Mouse (Mus musculus) left cerebral cortex, postnatal 36 days (tissue): ENCODE results near the gene Pon2. TPM values are rescaled to one million over a fixed set of nuclear protein-coding genes. Genes with fewer than 3 reads are reported as not detected.
"Not testable (repeated sequence)": the region's sequence is repeated elsewhere in the genome, so short reads cannot be mapped to it uniquely, and the experiment has no call there.

ENCODE experiments used
- DNase-seq, 2 experiments: peaks; one replicate each; pipeline ENCODE4 v3.0.0; 2021 to 2022; ENCODE audit warnings: low spot score in 2 of 2, mixed read lengths in 1 of 2
- intact Hi-C: fragments of 180-260 bp; cut with DNase I; formaldehyde crosslinking; loops from one replicate; pipeline ENCODE4 v1.15.1; 2025
- total RNA-seq, 2 experiments: library from RNA; stranded (reverse); gene quantifications; 2 replicates each; pipeline ENCODE4 v1.2.3; 2021

Gene Pon2
- total RNA-seq: 10 to 100 TPM; 23.7 to 24.4 TPM

DNA sequence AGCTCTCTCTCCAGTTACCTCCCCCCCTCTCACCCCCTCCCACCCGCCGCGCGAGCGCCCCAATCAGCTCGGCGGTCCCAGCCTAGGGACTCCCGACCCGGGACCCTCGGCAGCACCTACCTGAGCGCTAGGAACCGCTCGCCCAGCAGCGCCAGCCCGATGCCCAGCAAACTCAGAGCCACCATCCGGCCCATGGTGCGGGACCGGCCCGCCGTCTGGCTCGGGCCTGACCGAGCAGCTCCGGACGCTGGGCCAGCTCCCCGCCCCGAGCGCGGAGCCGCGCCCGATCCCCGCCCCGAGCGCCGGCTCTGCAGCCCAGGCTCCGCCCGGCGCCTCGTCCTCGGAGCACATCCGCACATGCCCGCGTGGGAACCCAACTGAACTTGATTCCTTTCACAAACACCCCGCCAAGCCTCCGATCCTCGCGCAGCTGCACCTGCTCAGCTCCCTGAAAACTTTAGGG, at the start of gene Pon2:
TSS of gene Pon2 (minus strand) at position 364 of the 463 bp plus-strand sequence.
- intact Hi-C loops: loop anchor here (5.0 kb wide), 1 partner anchor 84 kb away; the partner anchor contains the start of gene Asb4
- DNase-seq: peak; percentile 48 to 51

DNA sequence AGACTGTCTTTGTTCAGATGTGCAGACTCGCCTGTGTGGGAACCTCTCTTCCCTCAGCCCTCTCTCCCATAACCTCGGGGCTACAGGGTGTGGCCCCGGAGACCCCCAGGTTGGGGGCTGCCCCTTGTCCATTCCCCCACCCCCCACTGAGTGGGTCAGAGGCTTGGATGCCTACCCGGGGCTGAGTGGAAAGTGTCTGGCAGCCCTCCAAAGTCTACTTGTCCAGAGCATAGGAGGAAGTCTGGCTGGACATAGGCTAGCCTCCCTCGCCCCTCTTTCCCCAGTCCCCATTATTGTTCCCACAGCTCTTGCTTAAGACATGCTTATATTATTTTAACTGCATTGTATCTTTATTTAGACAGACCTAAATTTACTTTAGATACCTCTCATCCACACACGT, 46.0 kb upstream of the Pon2 start:
- intact Hi-C loops: no loop called here
- no peak for DNase-seq

DNA sequence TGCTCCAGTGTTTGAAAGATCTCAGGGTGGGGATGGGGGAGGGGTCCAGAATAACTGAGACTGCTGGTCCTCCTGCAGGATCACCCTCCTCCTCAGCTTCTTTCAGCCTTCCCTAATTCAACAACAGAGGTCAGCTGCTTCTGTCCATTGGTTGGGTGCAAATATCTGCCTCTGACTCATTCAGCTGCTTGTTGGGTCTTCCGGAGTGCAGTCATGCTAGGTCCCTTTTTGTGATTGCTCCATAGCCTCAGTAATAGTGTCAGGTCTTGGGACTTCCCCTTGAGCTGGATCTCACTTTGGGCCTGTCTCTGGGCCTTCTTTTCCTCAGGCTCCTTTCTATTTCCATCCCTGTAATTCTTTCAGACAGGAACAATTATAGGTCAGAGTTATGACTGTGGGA, 41.0 kb upstream of the Pon2 start:
- DNase-seq, intact Hi-C loops: not testable (repeated sequence)

DNA sequence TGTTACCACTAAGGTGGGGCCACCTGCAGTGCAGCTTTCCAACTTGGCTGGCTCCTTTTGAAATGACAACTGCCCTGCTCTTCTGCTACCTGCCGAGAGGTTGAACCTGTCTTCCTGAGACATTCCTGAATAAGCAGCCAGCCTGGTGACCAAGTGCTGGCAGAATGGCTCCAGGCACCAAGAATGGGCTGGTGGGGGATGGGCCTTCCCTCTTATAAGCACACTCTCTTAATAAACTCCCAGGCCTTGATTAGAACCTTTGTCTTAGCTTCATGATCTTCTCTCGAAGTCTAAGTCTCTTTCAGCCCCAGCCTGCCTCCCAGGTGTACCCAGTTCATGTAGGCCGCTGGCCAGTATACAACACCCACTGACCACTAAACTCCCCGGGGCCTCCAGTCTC, 40.5 kb upstream of the Pon2 start:
- intact Hi-C loops, DNase-seq: not testable (repeated sequence)

DNA sequence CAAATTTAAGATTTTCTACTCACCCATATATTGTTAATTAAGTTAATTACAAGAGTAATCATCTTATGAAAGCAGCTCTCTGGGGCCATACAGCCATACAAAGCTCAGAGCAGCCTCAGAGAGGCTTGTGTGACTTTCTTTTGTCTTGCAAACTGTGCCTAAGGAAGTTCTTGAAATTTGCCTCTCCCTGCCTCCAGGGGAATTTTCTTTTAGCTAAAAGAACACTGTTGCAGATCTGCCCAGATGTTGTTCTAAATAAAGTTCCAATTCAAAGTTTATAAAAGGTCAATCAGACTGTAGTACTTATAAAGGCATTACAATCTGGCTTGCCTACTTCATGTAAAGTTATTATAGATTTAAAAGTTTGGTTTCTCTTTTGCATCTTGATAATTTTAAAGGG, 37.8 kb upstream of the Pon2 start:
- intact Hi-C loops, DNase-seq: not testable (repeated sequence)

DNA sequence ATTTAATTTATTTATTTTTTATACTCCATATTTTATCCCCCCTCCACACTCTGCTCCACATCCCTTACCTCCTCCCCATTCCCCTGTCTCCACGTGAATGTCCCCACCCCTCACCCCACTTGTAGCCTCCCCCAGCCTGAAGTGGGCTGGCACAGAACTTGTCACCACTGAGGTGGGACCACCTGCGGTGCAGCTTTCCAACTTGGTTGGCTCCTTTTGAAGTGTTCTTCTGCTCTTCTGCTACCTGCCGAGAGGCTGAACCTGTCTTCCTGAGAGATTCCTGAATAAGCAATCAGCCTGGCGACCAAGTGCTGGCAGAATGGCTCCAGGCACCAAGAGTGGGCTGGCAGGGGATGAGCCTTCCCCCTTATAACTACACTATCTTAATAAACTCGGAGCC, 35.8 kb upstream of the Pon2 start:
- intact Hi-C loops: no loop called here
- no peak for DNase-seq

DNA sequence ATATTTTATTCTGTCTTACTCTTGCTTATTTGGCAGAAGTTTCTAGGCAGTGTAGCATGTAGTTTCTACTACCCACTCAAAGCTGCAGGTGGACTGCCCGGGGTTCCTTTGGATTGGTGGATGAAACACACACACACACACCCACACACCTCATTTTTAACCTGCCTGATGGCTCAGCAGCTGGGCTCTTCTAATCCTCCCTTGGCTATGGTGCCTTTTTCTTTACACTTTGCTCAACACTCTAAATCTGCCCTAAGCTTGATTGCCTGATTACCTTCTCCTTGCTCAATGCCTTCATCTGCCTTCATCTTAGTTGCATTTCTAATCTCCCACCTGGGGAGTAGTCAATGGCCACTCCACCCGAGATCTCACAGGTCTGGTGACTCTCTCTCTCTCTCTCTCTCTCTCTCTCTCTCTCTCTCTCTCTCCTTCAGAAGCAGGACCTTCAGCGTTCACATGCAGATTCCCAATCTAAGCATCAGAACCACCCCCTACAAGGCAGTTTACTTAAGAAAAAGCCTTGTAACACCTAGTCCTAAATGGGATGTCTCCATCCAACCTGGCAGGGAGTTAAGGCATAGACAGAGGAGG, 34.4 kb upstream of the Pon2 start:
- intact Hi-C loops: no loop called here
- peak; percentile 15 to 16 for DNase-seq

DNA sequence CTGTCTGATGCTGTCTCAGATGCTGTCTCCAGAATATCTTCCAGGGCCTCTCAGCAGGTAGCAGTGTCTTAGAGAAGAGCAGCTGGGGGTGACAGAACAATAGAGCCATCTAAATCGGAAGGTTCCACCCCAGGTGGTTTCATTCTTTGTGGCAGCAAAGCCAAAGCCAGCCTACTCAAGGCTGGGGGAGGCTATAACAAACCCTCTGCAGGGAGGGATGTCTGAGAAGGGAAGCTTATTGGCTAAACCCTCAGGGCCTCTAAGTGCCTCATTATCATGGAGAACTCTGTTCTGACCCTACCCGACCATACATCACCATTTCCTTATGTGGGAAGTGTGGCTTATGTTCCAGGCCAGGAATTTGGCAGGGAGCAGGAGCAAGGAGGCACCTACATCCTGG, 26.9 kb upstream of the Pon2 start:
- no peak for DNase-seq
- intact Hi-C loops: no loop called here

DNA sequence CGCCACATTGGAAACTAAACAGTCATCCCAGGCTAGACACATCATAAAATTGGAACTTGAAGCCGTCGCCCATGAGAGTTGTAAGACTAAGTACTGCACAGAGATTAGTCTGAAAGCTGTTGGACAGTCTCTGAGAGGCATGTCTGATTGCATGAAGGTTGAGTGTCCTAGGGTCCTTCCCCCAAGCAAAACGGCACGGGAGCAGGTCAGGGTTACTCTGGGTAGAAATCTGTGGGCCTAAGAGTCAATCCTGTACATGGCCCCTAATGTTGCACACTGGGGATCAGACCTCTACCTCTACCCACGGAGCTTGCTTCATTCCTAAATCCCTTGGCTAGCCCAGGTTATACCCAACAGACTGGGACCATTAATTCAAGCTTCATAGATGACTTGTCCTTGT, 25.8 kb upstream of the Pon2 start:
- intact Hi-C loops, DNase-seq: not testable (repeated sequence)

DNA sequence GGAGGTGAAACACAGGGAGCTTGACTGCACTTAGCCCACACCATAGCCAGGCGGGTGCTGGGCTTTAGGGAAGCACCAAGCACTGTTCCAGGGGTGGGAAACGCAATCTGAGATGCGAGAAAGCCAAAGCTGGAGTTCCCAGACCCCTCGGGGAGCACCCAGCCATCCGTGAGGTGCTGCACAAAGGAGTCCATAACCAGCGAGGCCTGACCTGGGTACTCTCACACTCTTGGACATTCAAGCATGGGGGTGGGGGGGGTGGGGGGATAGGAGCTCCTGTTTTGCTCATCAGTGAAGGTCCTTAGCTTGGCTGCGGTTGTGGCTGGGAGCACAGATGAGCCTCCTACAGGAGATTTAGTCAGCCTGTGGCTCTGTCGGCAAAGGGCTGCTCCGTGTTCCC, 18.4 kb upstream of the Pon2 start:
- intact Hi-C loops: no loop called here

DNA sequence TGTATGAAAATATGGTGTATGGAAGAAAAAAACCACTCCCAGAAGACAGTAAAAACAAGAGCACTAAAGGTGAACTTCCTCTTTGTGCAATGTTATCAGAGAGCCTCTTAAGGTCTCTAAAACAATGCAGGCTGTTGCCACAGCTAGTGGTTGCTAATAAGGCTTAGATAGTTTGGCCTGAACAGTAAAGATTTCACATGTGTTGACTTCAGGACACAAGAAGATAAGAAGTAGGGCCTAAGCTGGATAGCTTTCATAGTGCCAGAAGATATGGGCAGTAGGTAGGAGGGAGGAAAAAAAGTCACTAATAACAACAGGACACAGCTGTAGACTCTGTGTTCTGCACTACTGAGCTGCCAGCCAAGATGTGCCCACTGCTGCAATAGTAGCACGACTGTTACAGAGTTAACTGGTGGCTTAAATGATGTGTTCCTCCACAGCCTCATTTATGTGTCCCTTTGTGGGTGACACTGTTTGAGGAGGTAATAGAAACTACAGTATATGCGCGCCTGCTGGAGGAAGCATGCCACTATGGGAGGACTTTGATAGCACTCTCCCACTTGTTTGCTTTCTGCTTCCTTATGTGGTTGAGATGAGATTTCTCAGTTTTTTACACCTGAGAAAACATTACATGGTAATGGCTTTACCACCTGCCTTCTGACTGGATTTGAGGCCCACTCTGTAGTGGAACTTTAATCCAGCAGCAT, 17.0 kb upstream of the Pon2 start:
- intact Hi-C loops: no loop called here

More for the DNA sequence above, 18.4 kb upstream of the Pon2 start:
- no peak for DNase-seq

DNA sequence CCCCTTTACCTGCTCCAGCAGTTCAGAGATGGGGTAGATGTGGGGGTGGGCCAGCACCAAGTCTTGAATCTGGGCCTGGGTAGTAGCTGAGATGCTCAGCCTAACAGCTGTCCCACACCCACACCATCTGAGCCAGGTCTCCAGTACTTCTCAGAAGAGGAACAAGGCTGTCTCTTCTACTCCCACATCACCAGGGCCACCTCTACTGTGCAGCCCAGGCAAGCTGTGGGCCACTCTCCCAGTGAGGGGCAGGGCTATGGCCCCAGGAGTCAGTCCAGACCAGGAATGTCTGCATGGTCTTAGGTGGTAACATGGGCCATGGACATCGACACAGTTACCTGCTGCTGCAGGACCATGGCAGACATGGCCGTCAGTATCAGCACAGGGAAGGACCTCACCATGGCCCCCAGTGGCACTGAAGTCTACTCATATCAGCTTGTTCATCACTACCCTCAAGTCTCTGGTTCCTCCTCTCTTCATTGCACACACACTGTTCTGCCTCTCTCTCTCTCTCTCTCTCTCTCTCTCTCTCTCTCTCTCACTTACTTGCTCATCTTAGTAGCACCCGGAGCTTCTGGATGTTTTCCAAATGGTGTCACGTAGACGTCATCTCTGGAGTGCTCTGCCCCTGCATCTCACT, 15.8 kb upstream of the Pon2 start:
- intact Hi-C loops: no loop called here
- no peak for DNase-seq

More for the DNA sequence above, 17.0 kb upstream of the Pon2 start:
- DNase-seq: no peak

DNA sequence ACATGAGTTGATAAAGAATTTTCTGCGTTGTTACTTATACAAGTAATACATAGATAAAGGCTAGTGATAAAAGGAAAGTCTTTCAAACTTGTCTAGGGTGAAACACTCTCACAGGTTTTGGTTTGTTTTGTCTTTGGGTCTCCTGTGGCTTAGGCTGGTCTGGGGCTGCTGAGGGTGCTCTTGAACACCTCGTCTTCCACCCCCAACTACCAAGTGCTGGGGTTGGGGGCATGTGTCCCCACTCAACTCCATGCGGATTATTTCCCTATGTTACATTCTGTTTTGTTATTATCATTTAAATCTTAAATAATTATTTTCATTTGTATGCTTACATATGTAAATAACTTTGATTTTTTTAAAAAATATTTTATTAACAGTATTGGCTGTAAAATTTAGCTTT, 12.2 kb upstream of the Pon2 start:
- intact Hi-C loops: no loop called here

DNA sequence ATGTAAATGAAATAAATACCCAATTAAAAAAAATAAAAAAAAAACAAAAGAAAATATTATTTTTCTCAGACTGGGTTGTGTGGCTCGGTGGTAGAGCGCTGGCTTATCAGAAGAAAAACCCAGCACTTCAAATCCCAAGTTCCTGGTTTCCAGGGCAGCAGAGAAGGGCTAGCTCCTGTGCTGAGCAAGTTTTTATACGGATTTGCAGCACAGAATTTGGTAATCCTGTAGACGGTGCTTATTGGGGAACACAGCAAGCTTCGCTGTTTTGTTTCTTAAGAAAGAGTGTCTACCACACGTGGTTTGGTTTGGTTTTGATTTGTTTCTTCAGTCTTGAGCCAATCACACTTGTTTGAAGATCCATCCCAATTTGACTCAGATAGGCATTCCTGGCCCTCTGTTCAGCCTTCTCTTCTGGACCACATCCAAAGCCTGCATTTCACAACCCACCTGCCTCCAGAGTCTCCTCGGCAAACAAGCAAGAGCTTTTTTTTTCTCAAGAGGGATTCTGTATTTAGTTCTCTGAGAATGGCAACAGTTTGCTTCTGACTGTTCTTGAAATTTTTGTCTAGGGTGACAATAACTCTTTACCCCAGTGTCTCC, 11.4 kb upstream of the Pon2 start:
- intact Hi-C loops: no loop called here
- DNase-seq: peak in 1 of 2 experiments; percentile 21

More for the DNA sequence above, 12.2 kb upstream of the Pon2 start:
- no peak for DNase-seq

DNA sequence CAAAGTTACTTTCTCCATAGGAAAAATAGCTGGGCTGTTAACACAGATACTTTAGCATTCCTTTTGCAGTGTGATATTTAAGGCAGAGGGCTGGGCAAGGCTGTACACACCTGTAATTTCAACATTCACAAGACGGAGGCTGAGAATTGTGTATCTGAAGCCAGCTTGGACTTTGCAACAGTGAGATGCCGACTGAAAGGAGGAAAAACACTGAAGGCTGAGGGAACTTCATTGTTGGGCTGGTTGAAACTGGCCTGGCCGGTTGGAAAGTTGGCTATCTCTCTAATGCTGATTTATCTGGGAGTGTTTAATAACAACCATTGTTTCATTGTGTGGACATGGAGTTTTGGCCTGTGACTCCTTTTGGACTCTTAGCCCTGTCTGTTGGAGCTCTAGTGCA, 7.7 kb upstream of the Pon2 start:
- no peak for DNase-seq

DNA sequence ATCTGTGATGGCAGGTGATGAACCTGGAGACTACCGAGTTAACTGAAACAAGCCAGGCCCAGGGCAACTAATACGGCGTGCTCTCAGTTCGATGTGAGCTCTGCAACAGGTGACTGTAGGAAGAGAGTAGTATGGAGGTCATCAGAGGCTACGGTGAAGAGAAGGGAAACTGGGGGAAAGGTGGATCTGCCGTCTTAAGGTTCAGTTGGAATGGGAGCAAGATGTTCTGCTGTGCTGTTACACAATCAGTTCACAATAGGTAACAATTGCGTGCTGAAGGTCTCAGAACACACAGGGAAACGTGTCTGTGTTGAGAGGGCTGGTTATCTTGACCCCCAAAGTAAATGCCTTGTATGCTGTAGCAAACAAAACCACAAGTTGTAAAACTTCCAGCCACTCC, 6.7 kb upstream of the Pon2 start:
- no peak for DNase-seq
- intact Hi-C loops: no loop called here

More for the DNA sequence above, 7.7 kb upstream of the Pon2 start:
- intact Hi-C loops: no loop called here

DNA sequence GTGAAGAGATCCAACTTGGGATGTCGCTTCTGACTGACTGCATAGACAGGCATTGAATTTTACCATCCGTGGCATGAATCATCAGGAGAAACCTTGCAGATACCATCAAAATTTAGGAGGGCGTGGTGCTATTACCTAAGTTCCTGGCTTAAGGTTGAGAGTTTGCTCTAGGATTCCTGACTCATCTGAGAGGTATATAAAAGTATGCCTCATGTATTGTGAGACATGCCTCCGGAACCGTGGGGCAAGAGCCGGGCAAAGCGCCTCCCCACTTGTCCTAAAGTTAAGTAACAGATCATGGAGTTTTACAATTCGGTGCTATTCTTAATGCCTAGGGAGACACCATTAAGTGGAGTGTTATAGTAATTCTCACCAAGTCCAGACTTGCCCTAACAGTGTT, 2.4 kb upstream of the Pon2 start:
- intact Hi-C loops: no loop called here
- DNase-seq: no peak

DNA sequence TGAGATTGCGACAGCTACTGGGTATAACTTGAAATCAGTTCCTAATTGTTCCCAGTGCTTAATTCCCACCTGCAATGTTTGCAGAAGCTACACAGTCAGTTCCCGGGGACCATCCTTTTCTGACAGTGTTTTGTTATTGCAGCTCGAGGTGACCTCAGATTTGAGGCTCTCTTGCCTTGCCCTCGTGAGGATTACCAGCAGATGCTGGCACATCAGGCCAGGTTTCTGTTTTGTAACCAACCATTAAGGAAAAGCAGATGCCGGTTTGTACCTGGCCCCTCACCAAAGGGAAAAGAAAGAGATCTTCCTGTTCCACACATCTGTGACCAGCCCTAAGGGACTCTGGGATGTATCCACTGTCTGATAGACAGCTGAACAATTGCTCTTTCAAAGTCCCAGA, 1.3 kb upstream of the Pon2 start:
- no peak for DNase-seq
- intact Hi-C loops: loop anchor here (5.0 kb wide), 1 partner anchor 83 kb away; the partner anchor contains the start of gene Asb4

DNA sequence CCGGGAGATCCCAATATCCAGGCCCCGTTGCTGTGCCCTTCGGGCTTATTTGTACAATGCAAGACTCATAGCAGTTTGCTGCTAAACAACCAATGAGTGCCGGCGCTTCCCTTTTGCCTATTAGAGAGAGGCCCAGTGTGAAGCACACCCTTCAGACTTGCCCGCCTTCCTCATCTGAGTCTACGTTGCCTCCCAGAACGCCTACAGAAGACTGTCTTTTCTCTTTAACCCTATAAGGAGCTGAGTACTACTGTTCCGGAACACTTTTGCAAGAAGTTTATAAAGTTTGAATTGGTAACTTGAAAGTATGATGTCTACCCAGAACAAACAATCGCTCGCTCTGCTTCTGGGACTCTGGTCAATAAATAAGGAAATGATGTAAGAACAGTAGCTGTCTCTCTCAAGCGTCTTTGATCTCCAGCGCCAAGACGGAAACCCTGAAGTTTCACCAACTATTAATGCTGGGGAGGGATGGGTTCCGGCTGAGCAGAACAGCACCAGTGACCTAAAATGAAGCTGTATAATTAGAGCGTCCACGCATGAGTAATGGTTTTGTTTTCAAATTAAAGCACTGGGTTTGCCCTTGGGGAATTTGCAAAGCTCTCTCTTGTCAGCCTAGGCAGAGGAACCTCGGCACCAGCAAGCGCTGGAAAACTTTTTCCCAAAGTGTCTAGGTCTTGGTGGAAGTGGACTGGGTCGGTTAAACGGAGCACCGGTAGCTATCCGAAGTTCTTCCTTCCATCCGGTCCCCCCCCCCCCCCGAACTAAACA, 749 bp downstream of the Pon2 start:
- intact Hi-C loops: loop anchor here (5.0 kb wide), 1 partner anchor 85 kb away; the partner anchor contains the start of gene Asb4
- no peak for DNase-seq
